Mouse (Mus musculus) layer of hippocampus, adult 9-11 months (tissue): ENCODE results near the gene Camkk2.

Experiments
- DNase-seq: peaks from one replicate; pipeline ENCODE4 v3.0.0; 2022

The Camkk2 gene

GRCm38 (mm10) chr5:122779277-122779834 lies at the start of gene Camkk2:
Gene Camkk2 (minus strand): TSS chr5:122779409.
- peak; percentile 90 for DNase-seq

GRCm38 (mm10) chr5:122825099-122825498 lies 45.9 kb upstream of the Camkk2 start:
- DNase-seq = no peak

GRCm38 (mm10) chr5:122824450-122824849 lies 45.2 kb upstream of the Camkk2 start:
- DNase-seq = no peak

- no peak for DNase-seq
These were observed 44.8 kb upstream of the Camkk2 start for GRCm38 (mm10) chr5:122823976-122824375.

GRCm38 (mm10) chr5:122822441-122822840 lies 43.2 kb upstream of the Camkk2 start:
- no peak for DNase-seq

- DNase-seq = no peak
These were observed 42.3 kb upstream of the Camkk2 start for GRCm38 (mm10) chr5:122821524-122821885.

GRCm38 (mm10) chr5:122820777-122821523 lies 41.7 kb upstream of the Camkk2 start, which contains the start of gene Anapc5:
Gene Anapc5 (minus strand): TSS chr5:122821339.
- DNase-seq = peak; percentile 96

- DNase-seq = no peak
These were observed 33.5 kb upstream of the Camkk2 start for GRCm38 (mm10) chr5:122812699-122813098.

- peak; percentile 35 for DNase-seq
These were observed 32.3 kb upstream of the Camkk2 start for GRCm38 (mm10) chr5:122811364-122812079.

- no peak for DNase-seq
These were observed 26.3 kb upstream of the Camkk2 start for GRCm38 (mm10) chr5:122805503-122805902.

GRCm38 (mm10) chr5:122802706-122803105 lies 23.5 kb upstream of the Camkk2 start:
- no peak for DNase-seq

- DNase-seq = no peak
These were observed 22.5 kb upstream of the Camkk2 start for GRCm38 (mm10) chr5:122801684-122802083.

GRCm38 (mm10) chr5:122800345-122801010 lies 21.3 kb upstream of the Camkk2 start:
- no peak for DNase-seq

- no peak for DNase-seq
These were observed 20.5 kb upstream of the Camkk2 start for GRCm38 (mm10) chr5:122799379-122800344.

GRCm38 (mm10) chr5:122798557-122799378 lies 19.6 kb upstream of the Camkk2 start:
- DNase-seq = peak; percentile 91

GRCm38 (mm10) chr5:122797866-122798265 lies 18.7 kb upstream of the Camkk2 start:
- DNase-seq = no peak

GRCm38 (mm10) chr5:122788696-122789095 lies 9.5 kb upstream of the Camkk2 start:
- no peak for DNase-seq

- peak; percentile 68 for DNase-seq
These were observed 7.0 kb upstream of the Camkk2 start for GRCm38 (mm10) chr5:122786035-122786819.

- DNase-seq = no peak
These were observed 4.7 kb upstream of the Camkk2 start for GRCm38 (mm10) chr5:122783726-122784406.

- no peak for DNase-seq
These were observed 2.9 kb upstream of the Camkk2 start for GRCm38 (mm10) chr5:122782066-122782465.
